Mouse (Mus musculus): ENCODE data around the gene Gm38392.

DNA sequence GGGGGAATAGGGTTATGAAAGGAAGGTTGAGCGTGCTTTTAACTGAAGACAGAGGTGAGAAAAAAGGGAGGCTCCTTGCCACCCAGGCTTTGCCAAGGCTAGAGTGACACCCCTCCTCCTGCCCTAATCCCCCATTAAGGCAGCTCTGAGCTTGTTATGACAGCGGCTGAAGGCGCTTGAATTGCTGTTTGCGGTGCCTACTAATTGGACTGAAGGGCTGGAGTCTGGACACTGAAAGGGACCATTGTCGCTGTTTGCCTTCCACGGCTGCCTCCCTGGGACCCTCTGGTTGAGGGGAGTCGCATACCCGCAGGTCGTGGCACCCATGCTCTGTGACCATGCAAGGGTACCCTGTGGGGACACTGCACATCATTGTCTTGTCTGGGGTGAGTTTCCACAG is 67.1 kb downstream of the Gm38392 start:
- no peak for TF ChIP-seq CTCF (IDR thresholded peaks at IDR 0.05; ENCODE audit: borderline replicate concordance, insufficient read depth, low read depth, low read length)
- no peak for TF ChIP-seq POLR2A (IDR thresholded peaks at IDR 0.05; ENCODE audit: borderline replicate concordance, insufficient read depth, low read length)

Measured in cerebellum, adult 2 months (tissue).